30 mouse cellular contexts compared by ENCODE assay signal in the genomic region with DNA sequence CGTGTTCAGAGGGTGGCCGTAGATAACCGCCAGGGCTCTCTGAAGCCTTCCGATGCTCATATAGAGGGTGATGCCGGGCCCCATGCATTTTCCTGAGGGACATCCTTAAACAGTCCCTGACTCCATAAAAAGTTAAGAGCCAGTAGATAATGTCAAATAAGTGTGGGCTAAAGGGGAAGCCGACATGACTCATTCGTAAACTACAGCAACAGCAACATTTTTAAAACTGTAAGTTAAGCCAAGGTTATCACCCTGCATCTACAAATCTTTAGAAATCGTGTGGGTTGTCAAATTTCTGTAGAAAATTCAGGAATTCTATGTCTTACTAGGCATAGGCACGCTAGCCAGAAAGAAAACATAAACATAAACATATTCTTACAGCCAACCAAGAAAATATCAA. TPM values are rescaled to one million over a fixed set of nuclear protein-coding genes. Genes with fewer than 3 reads are reported as not detected.
DNase-seq lines count a peak whose midpoint lies in the region; ATAC-seq and TF ChIP-seq lines count a peak whose summit lies in the region.
"Had no signal": no experiment of that assay in that cellular context is flagged by ENCODE, and none has a peak within 500 bp of the region (broad histone marks: within the 10 kb centered on the region; RNA-seq: fewer than 3 reads in every experiment).

No protein-coding gene starts in this region.

- no peak for TF ChIP-seq CTCF in forebrain, postnatal 0 days (IDR thresholded peaks at IDR 0.05; ENCODE audit: low read depth)
- TF ChIP-seq CTCF in left cerebral cortex, adult 2 months (IDR thresholded peaks at IDR 0.05): no peak

- H3K4me1 ChIP-seq in forebrain, postnatal 0 days (ENCODE audit: insufficient read depth): no peaks in the 10 kb centered on the region
- H3K4me1 ChIP-seq in forebrain, embryonic 10.5 days: peaks cover 44% of the 10 kb centered on the region
- H3K4me1 ChIP-seq: hindbrain, embryonic 15.5 days; intestine, embryonic 15.5 days had no signal

- no peak for ATAC-seq in forebrain, postnatal 0 days
- ATAC-seq: activated CD4-positive, CD25-positive, alpha-beta regulatory T cell, adult 4 months; CD4-positive, CD25-positive, alpha-beta regulatory T cell, adult 4 months; forebrain, embryonic 14.5 days; intestine, embryonic 15.5 days had no signal

- DNase-seq in forebrain, postnatal 0 days: no peak
- no peak for DNase-seq in forebrain, embryonic 10.5 days (ENCODE audit: extremely low spot score, low spot score)
- no peak for DNase-seq in left cerebral cortex, adult 2 months (ENCODE audit: extremely low spot score in 1 of 2, low spot score in 2 of 2)
- no peak for DNase-seq in left cerebral cortex, postnatal 10 days (ENCODE audit: extremely low spot score in 1 of 2, low spot score in 2 of 2)
- peak; percentile 62 for DNase-seq in NIH3T3 (ENCODE audit: low read depth)
- no peak for DNase-seq in kidney, postnatal 14 days
- DNase-seq: adrenal gland, adult 8-10 months; adrenal gland, postnatal 25 days; cerebellum, adult 18-20 months; cerebellum, adult 9-10 months; cerebellum, postnatal 14 days; gastrocnemius, postnatal 25 days; heart, adult 2 months; kidney, adult 11 months had no signal

- no peaks in the 10 kb centered on the region for H3K9me3 ChIP-seq in forebrain, postnatal 0 days (ENCODE audit: low read length)
- H3K9me3 ChIP-seq in forebrain, embryonic 10.5 days: no peaks in the 10 kb centered on the region
- H3K9me3 ChIP-seq: heart, embryonic 10.5 days; heart, embryonic 13.5 days; hindbrain, embryonic 12.5 days; hindbrain, embryonic 15.5 days; intestine, embryonic 15.5 days had no signal

- intact Hi-C loops in left cerebral cortex, adult 2 months (cut with DNase I): loop anchor here (2.0 kb wide), 1 partner anchor 80 kb away; no protein-coding TSS in a partner anchor
- intact Hi-C loops in left cerebral cortex, postnatal 10 days (cut with DNase I): loop anchor here (10.0 kb wide), 1 partner anchor 142 kb away; the partner anchor contains the start of gene Nudt4

- H3K9ac ChIP-seq in forebrain, postnatal 0 days: no peak overlapping the region
- H3K9ac ChIP-seq: heart, embryonic 13.5 days; hindbrain, embryonic 12.5 days; hindbrain, embryonic 15.5 days; intestine, embryonic 15.5 days had no signal

- peak overlapping the region; percentile 15; the same call in 1 of the 2 replicates for H3K27ac ChIP-seq in forebrain, postnatal 0 days (ENCODE audit: low read depth, low read length)
- no peak overlapping the region for H3K27ac ChIP-seq in forebrain, embryonic 10.5 days
- H3K27ac ChIP-seq in left cerebral cortex, adult 2 months: peak overlapping the region; percentile 83; the same call in 1 of the 2 replicates
- H3K27ac ChIP-seq: heart, adult 2 months; hindbrain, embryonic 12.5 days; hindbrain, embryonic 15.5 days; intestine, embryonic 15.5 days had no signal

- no peak overlapping the region for H3K4me2 ChIP-seq in forebrain, postnatal 0 days (ENCODE audit: low read depth)
- H3K4me2 ChIP-seq: heart, embryonic 13.5 days; hindbrain, embryonic 12.5 days; hindbrain, embryonic 15.5 days; intestine, embryonic 15.5 days had no signal

- H3K36me3 ChIP-seq in forebrain, postnatal 0 days (ENCODE audit: insufficient read depth): no peaks in the 10 kb centered on the region
- H3K36me3 ChIP-seq in forebrain, embryonic 10.5 days (replicated peaks): no peaks in the 10 kb centered on the region
- H3K36me3 ChIP-seq: heart, embryonic 10.5 days; heart, embryonic 13.5 days; hindbrain, embryonic 12.5 days; hindbrain, embryonic 15.5 days; intestine, embryonic 15.5 days had no signal

- no peaks in the 10 kb centered on the region for H3K27me3 ChIP-seq in forebrain, postnatal 0 days (ENCODE audit: insufficient read depth, low read length)
- no peaks in the 10 kb centered on the region for H3K27me3 ChIP-seq in forebrain, embryonic 10.5 days (ENCODE audit: poor library complexity, severe bottlenecking)
- H3K27me3 ChIP-seq: heart, embryonic 13.5 days; hindbrain, embryonic 12.5 days; hindbrain, embryonic 15.5 days; intestine, embryonic 15.5 days had no signal

- H3K4me3 ChIP-seq in forebrain, postnatal 0 days (ENCODE audit: low read depth, low read length): no peak overlapping the region
- no peak overlapping the region for H3K4me3 ChIP-seq in forebrain, embryonic 10.5 days
- H3K4me3 ChIP-seq in left cerebral cortex, adult 2 months: no peak overlapping the region
- H3K4me3 ChIP-seq: heart, adult 2 months; heart, embryonic 10.5 days; heart, embryonic 13.5 days; hindbrain, embryonic 12.5 days; hindbrain, embryonic 15.5 days; intestine, embryonic 15.5 days had no signal

- WGBS in forebrain, postnatal 0 days: 88% methylated on average over 9 of the region's 9 CpGs
- 91% methylated on average over 9 of the region's 9 CpGs for WGBS in forebrain, embryonic 10.5 days

RNA-seq across cellular contexts. Expression of gene Anapc15-ps, which starts 33.6 kb away (rescaled TPM):
- not detected in 2 replicates for total RNA-seq in forebrain, postnatal 0 days (2014; rRNA removed)
- 0.55 TPM in 1 of 2 replicates, not detected in the other for polyA plus RNA-seq in forebrain, postnatal 0 days (2015; fragmentation: Nextera tagmentation; extraction: Ambion mirVana)
- not detected in 2 replicates for polyA plus RNA-seq in forebrain, embryonic 10.5 days (2016; fragmentation: Nextera tagmentation; extraction: Ambion mirVana)
- not detected for total RNA-seq in left cerebral cortex, adult 2 months (2021)
- not detected for total RNA-seq in left cerebral cortex, postnatal 10 days (2021)
- total RNA-seq: adrenal gland, postnatal 25 days; gastrocnemius, adult 18-20 months; gastrocnemius, postnatal 25 days; heart, adult 2 months; heart, postnatal 25 days; hematopoietic stem cell, adult 5-6 weeks; MEL had no signal
- polyA plus RNA-seq: activated CD4-positive, CD25-positive, alpha-beta regulatory T cell, adult 4 months; CD4-positive, CD25-positive, alpha-beta regulatory T cell, adult 4 months; embryonic facial prominence, embryonic 11.5 days; embryonic facial prominence, embryonic 14.5 days; forebrain, embryonic 11.5 days; forebrain, embryonic 14.5 days; gonadal fat pad, adult 2 months; heart, adult 2 months; heart, embryonic 10.5 days; heart, embryonic 13.5 days; hindbrain, embryonic 12.5 days; hindbrain, embryonic 15.5 days; intestine, embryonic 15.5 days had no signal
